Mouse (Mus musculus) left cerebral cortex, adult 8-10 months (tissue): ENCODE measurements around the gene Cpsf4. TPM values are rescaled to one million over a fixed set of nuclear protein-coding genes. Genes with fewer than 3 reads are reported as not detected.
"Not testable (repeated sequence)": the region's sequence is repeated elsewhere in the genome, so short reads cannot be mapped to it uniquely, and the experiment has no call there.

ENCODE experiments used
- DNase-seq, 2 experiments: peaks; one replicate each; pipeline ENCODE4 v3.0.0; 2022; ENCODE audit warnings: low spot score in 2 of 2
- total RNA-seq, 4 experiments: library from RNA; stranded (reverse); gene quantifications; 2 replicates each; pipeline ENCODE4 v1.2.4; 2022

Gene Cpsf4
- total RNA-seq, 4 experiments from 2014 or later = 19.2 to 25.9 (median 22.6) TPM

DNA sequence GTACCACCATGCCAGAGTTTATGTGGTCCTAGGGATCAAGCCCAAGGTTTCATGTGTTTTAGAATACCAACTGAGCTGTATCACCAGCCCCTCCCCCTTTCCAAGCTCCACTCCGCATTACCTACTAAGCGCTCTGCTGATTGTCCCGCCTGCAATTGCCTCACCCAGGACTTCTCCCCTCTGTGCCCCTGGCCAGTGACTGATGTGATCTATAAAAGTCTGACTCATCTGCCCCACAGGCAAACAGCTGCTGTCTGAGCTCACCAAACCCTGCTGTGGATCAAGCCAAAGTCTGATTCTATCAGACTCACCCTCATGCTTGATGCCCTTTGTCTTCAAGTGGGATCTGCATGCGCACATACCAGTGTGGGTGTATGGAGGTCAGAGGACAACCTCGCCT lies 55.8 kb downstream of the Cpsf4 start:
- DNase-seq = no peak

DNA sequence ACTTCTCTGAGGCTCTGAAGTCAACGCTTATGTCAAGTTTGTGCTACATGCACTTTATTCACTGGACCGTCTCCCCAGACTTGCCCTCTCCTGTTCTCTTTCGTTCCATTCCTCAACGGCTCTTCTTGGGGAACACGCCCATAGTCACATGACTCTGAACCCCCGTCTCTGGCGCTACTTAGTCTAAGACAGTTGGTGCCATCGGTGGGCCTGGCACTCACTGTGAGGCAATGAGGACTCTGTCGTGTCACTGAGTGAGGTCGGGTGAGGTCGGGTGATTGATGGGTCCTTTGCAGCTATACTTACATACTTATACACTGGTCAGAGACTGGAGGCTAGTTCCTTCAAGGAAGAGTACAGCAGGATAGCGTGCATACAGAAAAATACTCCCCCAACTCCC lies 56.4 kb downstream of the Cpsf4 start:
- no peak for DNase-seq

DNA sequence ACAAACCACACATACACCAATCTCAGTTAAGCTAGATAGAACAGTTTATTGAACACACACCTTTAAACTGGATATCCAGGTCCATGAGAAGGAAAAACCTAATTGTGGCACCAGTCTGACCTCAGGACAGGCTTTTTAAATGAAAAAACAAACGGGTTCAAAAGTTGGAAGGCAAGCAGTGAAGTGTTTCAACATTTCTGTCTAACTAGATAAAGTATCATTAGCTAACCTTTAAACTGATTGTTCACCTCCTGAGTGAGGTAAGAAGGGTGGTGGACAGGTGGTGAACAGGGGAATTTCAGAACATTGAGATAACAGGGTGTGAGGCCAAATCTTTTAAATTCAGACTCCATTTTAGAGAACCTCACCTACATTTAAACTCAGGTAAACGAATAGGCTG lies 59.4 kb downstream of the Cpsf4 start:
- no peak for DNase-seq

DNA sequence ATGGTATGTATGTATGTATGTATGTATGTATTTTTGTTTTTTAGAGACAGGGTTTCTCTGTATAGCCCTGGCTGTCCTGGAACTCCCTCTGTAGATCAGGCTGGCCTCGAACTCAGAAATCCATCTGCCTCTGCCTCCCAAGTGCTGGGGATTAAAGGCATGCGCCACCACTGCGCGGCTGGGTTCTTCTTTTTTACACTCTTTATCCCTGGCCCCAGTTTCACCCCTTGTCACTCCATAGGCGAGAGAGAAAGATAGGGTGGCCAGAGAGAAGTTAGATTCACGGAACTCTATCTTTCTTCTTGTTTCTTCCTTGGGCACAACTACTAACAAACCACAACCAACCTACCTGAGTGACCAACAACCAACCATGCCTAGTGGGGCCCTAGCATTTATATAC lies 62.3 kb downstream of the Cpsf4 start:
- not testable (repeated sequence) for DNase-seq

DNA sequence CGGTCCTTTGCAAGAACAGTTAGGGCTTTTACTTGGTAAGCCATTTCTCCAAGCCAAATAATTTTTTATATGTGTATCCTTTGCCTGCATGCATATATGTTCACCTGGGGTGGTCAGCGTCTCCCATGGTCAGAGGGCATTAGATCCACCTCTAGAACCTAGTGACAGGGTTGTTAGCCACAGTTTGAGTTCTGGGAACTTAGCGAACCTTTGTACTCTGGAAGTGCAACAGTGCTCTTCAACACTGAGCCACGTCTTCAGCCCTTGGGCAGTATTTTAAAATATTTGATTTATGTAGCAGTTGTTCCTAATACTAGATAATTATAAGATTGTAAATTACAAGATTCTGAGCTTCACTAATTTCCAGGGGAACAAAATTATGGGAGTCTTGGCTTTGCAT lies 63.6 kb downstream of the Cpsf4 start:
- no peak for DNase-seq

DNA sequence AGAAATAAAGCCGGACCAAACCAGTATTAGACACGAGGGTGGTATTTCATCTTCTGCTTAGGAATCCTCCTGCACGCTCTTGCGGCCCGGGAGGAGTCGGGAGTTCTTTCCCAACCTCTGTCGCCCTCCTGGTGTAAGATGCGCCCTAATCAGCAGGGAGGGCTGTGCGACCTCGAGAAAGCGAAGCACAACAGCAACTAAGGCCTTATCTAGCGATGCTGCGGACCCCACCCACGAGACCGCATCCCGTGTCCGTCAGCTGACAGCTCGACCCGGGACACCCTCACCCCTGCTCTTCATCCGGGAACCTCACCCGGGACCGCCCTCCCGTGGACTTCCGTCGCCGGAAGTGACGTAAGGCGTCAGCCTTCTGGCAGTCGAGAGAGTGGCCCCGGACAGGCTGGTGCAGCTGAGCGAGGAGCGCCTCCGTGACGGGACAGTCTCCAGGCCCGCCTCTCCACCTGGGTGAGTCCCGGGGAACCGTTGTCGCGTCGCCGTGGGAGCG lies 64.4 kb downstream of the Cpsf4 start, which contains the start of gene Zfp655:
Gene Zfp655 (plus strand): TSS at position 349 of the 505 bp plus-strand sequence.
- peak; percentile 96 to 97 for DNase-seq

Other genes with a start within 250 kb of the Cpsf4 start
- gene Smurf1, start 201.4 kb upstream of the Cpsf4 start, total RNA-seq = 10 to 100 TPM; 32.4 to 38.4 (median 37.2) TPM
- gene Gm4871, start 134.5 kb upstream of the Cpsf4 start, total RNA-seq = not detected
- not detected for gene 1700018F24Rik, start 124.2 kb upstream of the Cpsf4 start, total RNA-seq
- gene Arpc1a, start 83.4 kb upstream of the Cpsf4 start, total RNA-seq = 100 to 1,000 TPM; 213 to 219 (median 216) TPM
- not detected for gene Kpna7, start 83.2 kb upstream of the Cpsf4 start, total RNA-seq
- gene Arpc1b, start 53.0 kb upstream of the Cpsf4 start, total RNA-seq = 10 to 100 TPM; 17.4 to 47.4 (median 23.9) TPM
- gene Pdap1, start 27.0 kb upstream of the Cpsf4 start, total RNA-seq = 100 to 1,000 TPM in 1 of 4 experiments, 10 to 100 TPM in 3; 77.5 to 101 (median 86.1) TPM
- 10 to 100 TPM; 70.3 to 76.5 (median 74.1) TPM for gene Bud31, start 26.9 kb upstream of the Cpsf4 start, total RNA-seq
- 10 to 100 TPM; 20.2 to 23.4 (median 21.8) TPM for gene Ptcd1, start 105 bp upstream of the Cpsf4 start, total RNA-seq
- gene Atp5j2, start 24.8 kb downstream of the Cpsf4 start, total RNA-seq = 100 to 1,000 TPM; 243 to 395 (median 326) TPM
- 10 to 100 TPM; 13.3 to 14.3 (median 14.0) TPM for gene Zkscan14, start 34.7 kb downstream of the Cpsf4 start, total RNA-seq
- 10 to 100 TPM; 10.4 to 12.2 (median 10.9) TPM for gene Zkscan5, start 37.3 kb downstream of the Cpsf4 start, total RNA-seq
- 10 to 100 TPM; 31.6 to 35.8 (median 31.9) TPM for gene Zfp655, start 64.5 kb downstream of the Cpsf4 start, total RNA-seq
- 10 to 100 TPM; 18.5 to 24.1 (median 22.5) TPM for gene Zscan25, start 113.3 kb downstream of the Cpsf4 start, total RNA-seq
- under 1 TPM; 0.30 to 0.48 (median 0.34) TPM for gene Cyp3a57, start 178.1 kb downstream of the Cpsf4 start, total RNA-seq